Mouse (Mus musculus) left cerebral cortex, postnatal 25 days (tissue): ENCODE measurements around the gene Carns1. TPM values are rescaled to one million over a fixed set of nuclear protein-coding genes. Genes with fewer than 3 reads are reported as not detected.
A peak's percentile ranks its signal among the peaks of the same experiment; 100 is the strongest.
"Not testable (repeated sequence)": the region's sequence is repeated elsewhere in the genome, so short reads cannot be mapped to it uniquely, and the experiment has no call there.

ENCODE experiments used
- DNase-seq, 2 experiments: peaks; one replicate each; pipeline ENCODE4 v3.0.0; 2022; ENCODE audit warnings: low spot score in 2 of 2, mixed read lengths in 1 of 2
- intact Hi-C: fragments of 180-260 bp; cut with DNase I; formaldehyde crosslinking; loops from one replicate; pipeline ENCODE4 v1.15.1; 2025
- microRNA-seq, 2 experiments: library from miRNA; unstranded; fragments of <30 nt; microRNA quantifications; one replicate each; pipeline ENCODE4 v1.2.0; 2022
- total RNA-seq, 2 experiments: library from RNA; stranded (reverse); gene quantifications; 2 replicates each; pipeline ENCODE4 v1.2.3; 2021

Gene Carns1
- total RNA-seq, 2 experiments from 2014 or later = 6.6 to 8.7 TPM

DNA sequence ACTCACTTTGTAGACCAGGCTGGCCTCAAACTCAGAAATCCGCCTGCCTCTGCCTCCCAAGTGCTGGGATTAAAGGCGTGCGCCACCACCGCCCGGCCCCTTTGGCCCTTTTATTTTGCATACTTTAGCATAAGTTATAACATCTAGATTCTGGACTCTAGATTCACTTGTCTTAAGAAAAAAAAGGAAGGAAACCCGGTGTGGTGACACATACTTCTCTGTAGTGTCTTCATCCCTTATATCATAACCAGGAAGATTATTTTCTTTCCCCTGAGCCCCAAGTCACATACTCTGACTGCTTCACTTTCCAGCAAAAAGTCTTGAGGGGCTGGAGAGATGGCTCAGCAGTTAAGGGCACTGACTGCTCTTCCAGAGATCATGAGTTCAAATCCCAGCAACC, 53.4 kb downstream of the Carns1 start:
- DNase-seq, intact Hi-C loops: not testable (repeated sequence)

DNA sequence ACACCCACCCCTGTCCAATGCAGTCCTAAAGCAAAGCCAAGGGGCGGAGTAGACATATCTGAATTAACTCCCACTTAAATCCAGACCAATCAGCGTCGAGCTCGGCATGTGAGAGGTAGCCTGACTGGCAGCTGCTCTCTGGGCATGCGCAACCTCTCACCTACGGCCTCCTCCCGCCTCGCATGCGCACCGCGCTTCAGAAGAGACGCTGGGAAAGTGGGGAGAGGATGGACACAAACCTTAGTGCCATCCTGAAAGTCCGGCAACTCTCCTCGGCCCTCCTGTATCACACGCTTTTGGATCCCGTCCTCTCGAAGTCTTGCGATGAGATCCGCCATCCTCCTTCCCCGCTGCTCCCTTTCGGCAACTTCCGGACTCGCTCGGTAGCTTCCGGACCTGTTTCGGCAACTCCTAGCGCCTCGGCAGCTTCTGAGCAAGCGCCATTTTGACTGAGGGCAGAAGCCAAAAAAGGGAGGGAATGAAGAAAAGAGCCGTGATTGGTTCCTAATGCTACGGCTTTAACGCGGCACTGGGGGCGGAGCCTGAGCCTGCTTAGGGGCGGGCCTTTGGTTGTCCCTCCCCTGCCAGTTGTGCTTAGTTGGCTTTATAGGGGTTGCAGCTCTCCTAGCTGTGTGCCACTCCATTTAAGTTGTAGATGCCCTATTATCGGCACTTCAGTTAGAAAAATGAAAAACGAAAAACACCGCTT, 54.0 kb downstream of the Carns1 start:
- intact Hi-C loops = no loop called here

DNA sequence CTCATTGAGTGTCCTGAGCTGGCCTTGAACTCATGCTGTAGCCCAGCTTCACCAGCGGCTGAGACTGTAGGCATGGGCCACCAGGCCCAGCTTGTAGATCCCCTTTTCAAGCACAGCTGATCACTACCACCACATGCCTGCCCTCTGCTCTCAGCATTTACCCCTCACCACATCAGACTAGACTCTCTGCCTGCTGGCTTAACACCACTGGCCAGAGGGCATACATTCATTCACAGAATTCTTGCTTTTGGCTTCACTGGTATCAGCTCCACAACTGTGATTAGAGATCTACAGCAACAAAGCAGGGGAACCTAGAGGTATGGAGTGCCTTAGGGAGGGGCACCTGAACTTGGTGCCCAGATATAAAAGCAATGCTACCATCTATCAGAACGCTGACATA, 54.8 kb downstream of the Carns1 start:
- intact Hi-C loops = no loop called here

More for the DNA sequence above, 54.0 kb downstream of the Carns1 start:
- DNase-seq = peak; percentile 97 to 99

DNA sequence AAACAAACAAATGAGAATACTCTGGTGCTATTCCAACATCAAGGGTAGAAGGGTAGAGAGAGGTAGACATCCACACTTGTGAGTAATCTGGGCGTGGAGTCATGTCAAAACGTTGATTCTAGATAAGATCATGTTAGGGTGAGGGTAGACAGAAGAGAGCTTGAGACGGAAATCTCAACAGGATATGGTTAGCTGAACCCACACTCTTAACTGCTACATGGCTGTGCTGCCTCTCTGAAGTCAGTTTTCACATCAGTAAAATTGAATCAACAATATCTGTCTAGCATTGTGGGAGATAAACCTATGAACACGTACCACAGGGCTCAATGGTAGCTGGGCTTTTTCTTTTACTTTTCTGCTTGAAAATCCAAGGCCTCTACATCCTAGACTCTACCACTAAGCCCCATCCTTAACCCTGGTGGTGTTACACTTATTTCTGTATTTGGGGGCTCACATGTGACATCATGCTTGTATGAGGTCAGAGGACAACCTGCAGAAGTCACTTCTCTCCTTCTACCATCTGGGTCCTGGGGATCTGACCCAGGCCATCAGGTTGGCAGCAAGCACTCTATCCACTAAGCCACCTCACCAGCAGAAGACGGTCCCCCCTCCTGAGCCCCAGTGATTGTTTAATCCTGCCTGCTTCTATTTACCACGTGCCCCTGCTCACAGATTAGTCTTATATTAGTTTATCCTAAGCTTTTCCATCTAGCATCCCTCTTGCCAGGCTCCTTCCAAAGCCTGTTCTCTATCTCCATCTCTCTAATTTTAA, 55.4 kb downstream of the Carns1 start:
- intact Hi-C loops = no loop called here
- no peak for DNase-seq

More for the DNA sequence above, 54.8 kb downstream of the Carns1 start:
- DNase-seq = no peak

DNA sequence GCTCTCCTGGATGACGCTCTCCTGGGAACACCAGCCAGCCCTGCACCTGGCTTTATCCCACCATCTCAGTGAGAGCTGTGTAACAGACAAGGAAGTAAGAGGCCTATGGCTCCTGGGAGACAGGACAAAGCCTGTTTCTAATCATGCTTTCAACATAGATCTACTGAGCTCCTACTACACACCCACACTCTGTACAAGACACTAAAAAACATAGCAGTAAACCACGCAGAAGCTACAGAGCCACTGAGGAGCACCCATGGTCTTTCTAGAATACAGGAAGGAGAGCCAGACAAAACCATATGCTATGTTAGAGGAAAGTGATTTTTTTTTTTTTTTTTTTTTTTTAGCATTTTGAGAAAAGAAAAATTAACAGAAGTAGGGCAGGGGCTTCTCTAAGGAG, 56.9 kb downstream of the Carns1 start:
- peak in 1 of 2 experiments; percentile 58 for DNase-seq
- intact Hi-C loops = no loop called here

DNA sequence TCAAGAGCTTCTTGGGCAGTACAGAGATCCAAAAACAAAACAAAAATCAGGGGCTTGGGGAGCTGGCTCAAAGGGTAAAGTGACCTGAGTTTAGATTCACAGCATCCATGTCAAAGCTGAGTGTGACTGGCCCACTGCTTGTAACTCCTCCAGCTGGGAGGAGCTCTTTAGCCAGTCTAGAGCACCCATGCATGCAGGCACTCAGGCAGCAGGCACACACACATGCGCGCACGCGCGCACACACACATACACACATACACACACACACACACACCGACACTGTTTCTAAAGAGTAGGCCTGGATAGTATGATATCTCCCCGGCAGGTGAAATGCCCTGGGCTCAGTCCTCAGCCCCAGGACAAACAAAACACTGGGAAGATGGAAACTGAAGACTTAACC, 58.3 kb downstream of the Carns1 start:
- no peak for DNase-seq
- intact Hi-C loops = no loop called here

DNA sequence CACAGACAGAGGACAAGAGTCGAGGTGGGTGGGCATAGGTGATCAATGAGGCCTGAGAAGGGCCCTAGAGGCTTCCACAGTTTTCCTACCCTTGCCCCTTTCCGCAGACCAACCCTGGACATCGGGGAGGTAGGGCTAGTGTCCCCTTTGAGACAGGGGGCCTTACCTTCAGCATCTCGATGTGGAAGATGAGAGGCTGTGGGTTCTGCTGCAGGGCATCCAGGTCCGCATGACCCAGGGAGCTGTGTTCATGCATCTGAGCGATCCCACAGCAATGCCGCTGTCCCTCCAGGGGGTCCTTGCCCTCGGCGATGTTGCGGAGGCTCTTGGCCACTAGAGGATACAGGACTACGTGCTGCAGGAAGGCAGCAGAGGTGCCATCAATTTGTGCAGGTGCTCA, 59.5 kb downstream of the Carns1 start:
- intact Hi-C loops = no loop called here
- no peak for DNase-seq

DNA sequence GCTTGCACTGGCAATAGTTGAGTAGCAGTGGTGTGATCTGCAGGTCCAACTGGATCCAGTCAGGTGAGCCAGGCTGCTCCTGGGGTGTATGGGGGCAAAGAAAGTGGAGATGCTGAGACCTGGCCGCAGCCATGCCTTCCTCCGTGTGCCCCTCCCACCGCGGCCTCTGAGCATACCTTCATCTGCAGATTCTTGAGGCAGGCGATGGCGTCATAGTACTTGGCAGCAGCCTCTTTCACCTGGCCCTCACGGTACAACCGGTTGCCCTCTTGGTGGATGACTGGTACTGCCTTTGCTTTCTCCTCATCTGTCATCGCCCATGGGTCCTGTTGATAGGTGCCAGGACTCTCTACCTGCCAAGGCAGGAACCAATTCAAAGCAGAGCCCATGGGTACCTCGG, 60.1 kb downstream of the Carns1 start:
- DNase-seq = no peak
- intact Hi-C loops = no loop called here

DNA sequence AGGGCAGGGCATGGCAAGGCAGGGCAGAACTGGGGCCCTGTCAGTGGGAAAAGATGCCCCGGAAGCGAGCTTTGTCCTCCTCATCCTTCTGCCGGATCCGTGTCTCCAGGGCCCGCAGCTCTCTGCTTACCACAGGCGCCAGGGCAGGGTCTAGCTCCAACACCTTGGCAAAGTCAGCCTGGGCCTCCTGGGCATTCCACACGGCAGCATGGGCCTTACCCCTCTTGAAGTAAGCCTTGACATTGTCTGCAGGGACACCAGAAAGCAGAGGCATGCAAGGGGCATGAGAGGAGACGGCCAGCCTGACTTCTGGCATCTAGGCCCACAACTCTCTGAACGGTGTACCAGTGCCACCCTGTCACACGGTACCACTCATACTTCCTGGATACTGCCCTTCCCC, 60.7 kb downstream of the Carns1 start:
- intact Hi-C loops = no loop called here
- DNase-seq = no peak

Small RNA genes lying within 50 kb of the gene (microRNA-seq; reads per million reads assigned to microRNA genes)
- gene Gm26115 = 0 reads per million in 2 experiments

Other genes with a start within 250 kb of the Carns1 start
- gene Aldh3b1, start 245.7 kb downstream of the Carns1 start, total RNA-seq = 1 to 10 TPM; 2.2 to 2.4 TPM
- gene Unc93b1, start 240.3 kb downstream of the Carns1 start, total RNA-seq = 10 to 100 TPM; 14.1 to 16.1 TPM
- gene Aldh3b3, start 216.8 kb downstream of the Carns1 start, total RNA-seq = under 1 TPM in 1 of 2 experiments, not detected in 1; 0.11 TPM
- 1 to 10 TPM; 1.7 to 2.1 TPM for gene Aldh3b2, start 203.2 kb downstream of the Carns1 start, total RNA-seq
- gene Acy3, start 188.9 kb downstream of the Carns1 start, total RNA-seq = 1 to 10 TPM; 3.2 to 3.4 TPM
- not detected for gene Tbx10, start 182.7 kb downstream of the Carns1 start, total RNA-seq
- gene Nudt8, start 174.9 kb downstream of the Carns1 start, total RNA-seq = 1 to 10 TPM; 7.0 to 7.3 TPM
- 1 to 10 TPM; 1.1 to 1.6 TPM for gene Gm49405, start 174.9 kb downstream of the Carns1 start, total RNA-seq
- 1 to 10 TPM; 4.4 to 5.1 TPM for gene Doc2g, start 172.2 kb downstream of the Carns1 start, total RNA-seq
- gene Ndufv1, start 162.7 kb downstream of the Carns1 start, total RNA-seq = 100 to 1,000 TPM; 221 to 241 TPM
- 100 to 1,000 TPM; 266 to 294 TPM for gene Gstp1, start 137.5 kb downstream of the Carns1 start, total RNA-seq
- gene Gstp2, start 129.5 kb downstream of the Carns1 start, total RNA-seq = 10 to 100 TPM; 30.7 to 33.1 TPM
- gene Gstp3, start 115.9 kb downstream of the Carns1 start, total RNA-seq = not detected
- gene Cabp2, start 93.9 kb downstream of the Carns1 start, total RNA-seq = not detected
- 10 to 100 TPM; 31.8 to 35.3 TPM for gene Cdk2ap2, start 78.3 kb downstream of the Carns1 start, total RNA-seq
- gene Pitpnm1, start 75.5 kb downstream of the Carns1 start, total RNA-seq = 100 to 1,000 TPM; 208 to 215 TPM
- gene Aip, start 49.6 kb downstream of the Carns1 start, total RNA-seq = 100 to 1,000 TPM; 116 to 118 TPM
- not detected for gene Gpr152, start 35.7 kb downstream of the Carns1 start, total RNA-seq
- gene Cabp4, start 31.4 kb downstream of the Carns1 start, total RNA-seq = not detected
- gene Coro1b, start 26.9 kb downstream of the Carns1 start, total RNA-seq = 10 to 100 TPM; 75.6 to 82.8 TPM
- 1 to 10 TPM; 1.1 to 2.0 TPM for gene Ptprcap, start 21.9 kb downstream of the Carns1 start, total RNA-seq
- gene Rps6kb2, start 12.1 kb downstream of the Carns1 start, total RNA-seq = 10 to 100 TPM; 28.5 to 32.0 TPM
- 1 to 10 TPM; 1.3 to 2.0 TPM for gene Tbc1d10c, start 15.8 kb upstream of the Carns1 start, total RNA-seq
- 100 to 1,000 TPM; 318 to 320 TPM for gene Ppp1ca, start 16.6 kb upstream of the Carns1 start, total RNA-seq
- gene Rad9a, start 26.2 kb upstream of the Carns1 start, total RNA-seq = 1 to 10 TPM; 6.9 to 8.0 TPM
- gene Clcf1, start 38.8 kb upstream of the Carns1 start, total RNA-seq = 1 to 10 TPM in 1 of 2 experiments, under 1 TPM in 1; 0.96 to 1.2 TPM
- not detected for gene AC109138.7, start 38.9 kb upstream of the Carns1 start, total RNA-seq
- gene Pold4, start 56.4 kb upstream of the Carns1 start, total RNA-seq = 10 to 100 TPM; 14.0 to 18.6 TPM
- gene Ssh3, start 93.7 kb upstream of the Carns1 start, total RNA-seq = 10 to 100 TPM; 52.3 to 58.2 TPM
- gene Ankrd13d, start 107.7 kb upstream of the Carns1 start, total RNA-seq = 10 to 100 TPM; 70.0 to 76.6 TPM
- 100 to 1,000 TPM; 217 to 223 TPM for gene Grk2, start 130.7 kb upstream of the Carns1 start, total RNA-seq
- 10 to 100 TPM; 71.5 to 75.1 TPM for gene Kdm2a, start 222.8 kb upstream of the Carns1 start, total RNA-seq